Mouse (Mus musculus): ENCODE data around the gene Cmpk2. TPM values are rescaled to one million over a fixed set of nuclear protein-coding genes. Genes with fewer than 3 reads are reported as not detected.
"Not testable (repeated sequence)": the region's sequence is repeated elsewhere in the genome, so short reads cannot be mapped to it uniquely, and the experiment has no call there.

Gene Cmpk2
- total RNA-seq (2021), result 10 to 100 TPM; 19.9 to 21.6 TPM
- long read RNA-seq, transcript Cmpk2-201 (5 exons, 3,200 nt), result major isoform, 16 of 19 reads
- long read RNA-seq, partial matches to known transcripts, result 0 of 19 reads
- long read RNA-seq, other reads (novel, unspliced or antisense), result 3 of 19 reads

- DNase-seq (ENCODE audit: low spot score in 2 of 2), result peak; percentile 90 to 93
These were observed at the start of gene Cmpk2 for GRCm38 (mm10) chr12:26469098-26470041. TSS of gene Cmpk2 (plus strand) at chr12:26469204.

GRCm38 (mm10) chr12:26424841-26425240 is 44.2 kb upstream of the Cmpk2 start:
- DNase-seq (ENCODE audit: low spot score in 2 of 2), result no peak

GRCm38 (mm10) chr12:26428771-26429170 is 40.2 kb upstream of the Cmpk2 start:
- DNase-seq (ENCODE audit: low spot score in 2 of 2), result not testable (repeated sequence)

GRCm38 (mm10) chr12:26436334-26436733 is 32.7 kb upstream of the Cmpk2 start:
- no peak for DNase-seq (ENCODE audit: low spot score in 2 of 2)

- DNase-seq (ENCODE audit: low spot score in 2 of 2), result no peak
These were observed 31.1 kb upstream of the Cmpk2 start for GRCm38 (mm10) chr12:26437950-26438349.

- DNase-seq (ENCODE audit: low spot score in 2 of 2), result no peak
These were observed 29.6 kb upstream of the Cmpk2 start for GRCm38 (mm10) chr12:26439366-26439765.

GRCm38 (mm10) chr12:26444054-26444453 is 24.9 kb upstream of the Cmpk2 start:
- peak; percentile 74 to 84 for DNase-seq (ENCODE audit: low spot score in 2 of 2)

- no peak for DNase-seq (ENCODE audit: low spot score in 2 of 2)
These were observed 24.5 kb upstream of the Cmpk2 start for GRCm38 (mm10) chr12:26444511-26444910.

- no peak for DNase-seq (ENCODE audit: low spot score in 2 of 2)
These were observed 22.5 kb upstream of the Cmpk2 start for GRCm38 (mm10) chr12:26446377-26447045.

GRCm38 (mm10) chr12:26449483-26449882 is 19.5 kb upstream of the Cmpk2 start:
- DNase-seq (ENCODE audit: low spot score in 2 of 2), result no peak

GRCm38 (mm10) chr12:26451150-26451549 is 17.9 kb upstream of the Cmpk2 start:
- no peak for DNase-seq (ENCODE audit: low spot score in 2 of 2)

- DNase-seq (ENCODE audit: low spot score in 2 of 2), result no peak
These were observed 16.1 kb upstream of the Cmpk2 start for GRCm38 (mm10) chr12:26452951-26453350.

GRCm38 (mm10) chr12:26454682-26455081 is 14.3 kb upstream of the Cmpk2 start:
- DNase-seq (ENCODE audit: low spot score in 2 of 2), result no peak

GRCm38 (mm10) chr12:26456028-26456698 is 12.8 kb upstream of the Cmpk2 start, which contains the start of gene Rsad2:
TSS of gene Rsad2 (minus strand) at chr12:26456452.
- peak; percentile 29 to 31 for DNase-seq (ENCODE audit: low spot score in 2 of 2)

- no peak for DNase-seq (ENCODE audit: low spot score in 2 of 2)
These were observed 8.9 kb upstream of the Cmpk2 start for GRCm38 (mm10) chr12:26460091-26460490.

- no peak for DNase-seq (ENCODE audit: low spot score in 2 of 2)
These were observed 3.4 kb upstream of the Cmpk2 start for GRCm38 (mm10) chr12:26465600-26465999.

- DNase-seq (ENCODE audit: low spot score in 2 of 2), result no peak
These were observed 1.0 kb downstream of the Cmpk2 start for GRCm38 (mm10) chr12:26470042-26470409.

GRCm38 (mm10) chr12:26471376-26471775 is 2.4 kb downstream of the Cmpk2 start:
- DNase-seq (ENCODE audit: low spot score in 2 of 2), result no peak

- DNase-seq (ENCODE audit: low spot score in 2 of 2), result no peak
These were observed 3.9 kb downstream of the Cmpk2 start for GRCm38 (mm10) chr12:26472770-26473481.

- no peak for DNase-seq (ENCODE audit: low spot score in 2 of 2)
These were observed 4.7 kb downstream of the Cmpk2 start for GRCm38 (mm10) chr12:26473746-26474145.

GRCm38 (mm10) chr12:26477198-26477597 is 8.2 kb downstream of the Cmpk2 start:
- DNase-seq (ENCODE audit: low spot score in 2 of 2), result no peak

All from layer of hippocampus, postnatal 10 days (tissue).